Mouse (Mus musculus): ENCODE results near the gene Hs2st1. TPM values are rescaled to one million over a fixed set of nuclear protein-coding genes. Genes with fewer than 3 reads are reported as not detected.

Gene Hs2st1
- polyA plus RNA-seq, 1 experiment: 3.0 TPM

GRCm38 (mm10) chr3:144477707-144478426 lies 92.1 kb downstream of the Hs2st1 start:
- H3K27me3 ChIP-seq (ENCODE audit: control insufficient read depth, insufficient read depth, low read length): no peaks in the 10 kb centered on the region

GRCm38 (mm10) chr3:144475891-144476290 lies 94.1 kb downstream of the Hs2st1 start:
- Histone ChIP-seq H3K27ac (ENCODE audit: control insufficient read depth, insufficient read depth, low read depth, low read length) (no peak overlapping the region), H3K4me1 (ENCODE audit: control insufficient read depth, insufficient read depth, low read length) (peaks cover 3% of the 10 kb centered on the region; the same call in 1 of the 2 replicates), H3K4me3 (ENCODE audit: control insufficient read depth, low read depth, low read length) (no peak overlapping the region), H3K36me3 (ENCODE audit: control insufficient read depth, insufficient read depth, low read length) (no peaks in the 10 kb centered on the region), H3K27me3 (ENCODE audit: control insufficient read depth, insufficient read depth, low read length) (no peaks in the 10 kb centered on the region)
- TF ChIP-seq CTCF (IDR thresholded peaks at IDR 0.05; ENCODE audit: control insufficient read depth, insufficient read depth, insufficient replicate concordance, low read depth, low read length) (no peak), POLR2A (IDR thresholded peaks at IDR 0.05; ENCODE audit: control insufficient read depth, low read depth, low read length) (no peak)

More at GRCm38 (mm10) chr3:144477707-144478426, 92.1 kb downstream of the Hs2st1 start:
- Histone ChIP-seq H3K36me3 (ENCODE audit: control insufficient read depth, insufficient read depth, low read length) (no peaks in the 10 kb centered on the region), H3K27ac (ENCODE audit: control insufficient read depth, insufficient read depth, low read depth, low read length) (no peak overlapping the region), H3K4me3 (ENCODE audit: control insufficient read depth, low read depth, low read length) (no peak overlapping the region), H3K4me1 (ENCODE audit: control insufficient read depth, insufficient read depth, low read length) (no peaks in the 10 kb centered on the region)
- TF ChIP-seq CTCF (IDR thresholded peaks at IDR 0.05; ENCODE audit: control insufficient read depth, insufficient read depth, insufficient replicate concordance, low read depth, low read length): no peak
- TF ChIP-seq POLR2A (IDR thresholded peaks at IDR 0.05; ENCODE audit: control insufficient read depth, low read depth, low read length): no peak

DNA sequence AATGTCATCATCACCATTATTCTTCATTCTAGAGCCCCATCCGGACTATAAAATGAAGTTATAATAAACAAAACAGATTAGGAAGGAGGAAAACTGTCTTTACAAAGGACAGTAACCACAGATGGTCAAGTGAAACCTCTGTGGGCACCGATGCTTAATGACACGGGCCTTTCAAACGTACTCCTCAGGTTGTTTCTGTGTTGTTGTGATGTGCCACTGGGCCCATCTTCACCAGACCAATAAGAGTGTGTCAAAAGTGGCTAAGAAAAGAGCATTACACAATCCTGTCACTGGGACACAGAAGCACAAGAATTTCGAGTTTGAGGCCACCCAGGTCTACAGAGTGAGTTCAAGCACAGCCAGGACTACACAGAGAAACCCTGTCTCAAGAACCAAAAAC lies 95.3 kb downstream of the Hs2st1 start:
- Histone ChIP-seq H3K27ac (ENCODE audit: control insufficient read depth, insufficient read depth, low read depth, low read length) (no peak overlapping the region), H3K36me3 (ENCODE audit: control insufficient read depth, insufficient read depth, low read length) (no peaks in the 10 kb centered on the region), H3K4me1 (ENCODE audit: control insufficient read depth, insufficient read depth, low read length) (peaks cover 3% of the 10 kb centered on the region; the same call in 1 of the 2 replicates), H3K27me3 (ENCODE audit: control insufficient read depth, insufficient read depth, low read length) (no peaks in the 10 kb centered on the region), H3K4me3 (ENCODE audit: control insufficient read depth, low read depth, low read length) (no peak overlapping the region)
- no peak for TF ChIP-seq CTCF (IDR thresholded peaks at IDR 0.05; ENCODE audit: control insufficient read depth, insufficient read depth, insufficient replicate concordance, low read depth, low read length)

GRCm38 (mm10) chr3:144471954-144472353 lies 98.0 kb downstream of the Hs2st1 start:
- TF ChIP-seq CTCF (IDR thresholded peaks at IDR 0.05; ENCODE audit: control insufficient read depth, insufficient read depth, insufficient replicate concordance, low read depth, low read length) (no peak), POLR2A (IDR thresholded peaks at IDR 0.05; ENCODE audit: control insufficient read depth, low read depth, low read length) (no peak)
- Histone ChIP-seq H3K4me3 (ENCODE audit: control insufficient read depth, low read depth, low read length) (no peak overlapping the region), H3K27ac (ENCODE audit: control insufficient read depth, insufficient read depth, low read depth, low read length) (no peak overlapping the region), H3K36me3 (ENCODE audit: control insufficient read depth, insufficient read depth, low read length) (no peaks in the 10 kb centered on the region), H3K27me3 (ENCODE audit: control insufficient read depth, insufficient read depth, low read length) (no peaks in the 10 kb centered on the region), H3K4me1 (ENCODE audit: control insufficient read depth, insufficient read depth, low read length) (peaks cover 3% of the 10 kb centered on the region; the same call in 1 of the 2 replicates)

- Histone ChIP-seq H3K4me1 (ENCODE audit: control insufficient read depth, insufficient read depth, low read length) (peaks cover 3% of the 10 kb centered on the region; the same call in 1 of the 2 replicates), H3K36me3 (ENCODE audit: control insufficient read depth, insufficient read depth, low read length) (no peaks in the 10 kb centered on the region), H3K4me3 (ENCODE audit: control insufficient read depth, low read depth, low read length) (no peak overlapping the region), H3K27ac (ENCODE audit: control insufficient read depth, insufficient read depth, low read depth, low read length) (no peak overlapping the region), H3K27me3 (ENCODE audit: control insufficient read depth, insufficient read depth, low read length) (no peaks in the 10 kb centered on the region)
- TF ChIP-seq POLR2A (IDR thresholded peaks at IDR 0.05; ENCODE audit: control insufficient read depth, low read depth, low read length) (no peak), CTCF (IDR thresholded peaks at IDR 0.05; ENCODE audit: control insufficient read depth, insufficient read depth, insufficient replicate concordance, low read depth, low read length) (no peak)
Measured at GRCm38 (mm10) chr3:144470901-144471300, 99.1 kb downstream of the Hs2st1 start.

DNA sequence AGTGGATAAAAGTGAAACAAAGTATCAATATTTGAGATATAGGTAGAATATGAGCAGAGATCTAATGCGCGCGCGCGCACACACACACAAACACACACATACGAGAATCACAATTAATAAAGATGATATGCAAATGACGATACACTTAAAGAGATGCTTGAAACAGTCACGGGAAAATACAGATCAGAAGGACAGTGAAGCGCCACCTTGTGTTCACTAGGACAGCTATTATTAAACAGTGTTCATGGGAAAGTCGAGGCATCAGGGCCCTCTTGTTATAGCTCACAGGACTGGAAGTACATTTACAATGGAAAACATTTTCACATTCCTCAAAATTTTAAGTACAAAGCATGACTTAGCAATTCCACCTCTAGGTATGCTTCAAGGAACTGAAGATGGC lies 102.5 kb downstream of the Hs2st1 start:
- Histone ChIP-seq H3K27ac (ENCODE audit: control insufficient read depth, insufficient read depth, low read depth, low read length) (no peak overlapping the region), H3K27me3 (ENCODE audit: control insufficient read depth, insufficient read depth, low read length) (no peaks in the 10 kb centered on the region), H3K4me1 (ENCODE audit: control insufficient read depth, insufficient read depth, low read length) (peaks cover 3% of the 10 kb centered on the region; the same call in 1 of the 2 replicates), H3K36me3 (ENCODE audit: control insufficient read depth, insufficient read depth, low read length) (no peaks in the 10 kb centered on the region), H3K4me3 (ENCODE audit: control insufficient read depth, low read depth, low read length) (no peak overlapping the region)
- no peak for TF ChIP-seq POLR2A (IDR thresholded peaks at IDR 0.05; ENCODE audit: control insufficient read depth, low read depth, low read length)
- no peak for TF ChIP-seq CTCF (IDR thresholded peaks at IDR 0.05; ENCODE audit: control insufficient read depth, insufficient read depth, insufficient replicate concordance, low read depth, low read length)

DNA sequence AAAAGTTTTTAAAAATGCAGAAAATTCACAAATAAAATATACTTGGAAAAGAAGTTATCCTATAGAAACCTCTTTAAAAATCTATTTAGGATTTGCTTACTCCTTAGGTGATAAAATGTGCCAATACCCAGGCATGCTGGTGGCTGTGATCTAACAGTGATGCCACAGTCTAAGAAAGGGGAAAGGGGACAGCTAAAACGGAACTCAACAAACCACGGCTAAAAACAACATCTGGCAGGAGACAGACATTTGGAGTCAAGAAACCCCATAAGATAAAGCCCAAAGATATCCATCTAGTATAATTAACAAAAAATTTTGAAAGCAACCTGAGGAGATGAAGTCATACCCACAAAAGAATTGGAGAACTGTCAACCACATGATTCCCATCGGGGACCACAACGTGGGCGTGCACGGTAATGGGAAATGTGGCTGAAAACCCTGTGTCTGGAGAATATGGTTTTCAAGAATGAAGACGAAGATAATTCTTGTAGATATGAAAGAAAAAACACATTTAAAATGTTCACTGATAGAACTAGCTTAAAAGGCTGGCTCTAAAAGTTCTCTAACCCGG lies 103.8 kb downstream of the Hs2st1 start:
- Histone ChIP-seq H3K27ac (ENCODE audit: control insufficient read depth, insufficient read depth, low read depth, low read length) (no peak overlapping the region), H3K4me3 (ENCODE audit: control insufficient read depth, low read depth, low read length) (no peak overlapping the region), H3K4me1 (ENCODE audit: control insufficient read depth, insufficient read depth, low read length) (no peaks in the 10 kb centered on the region), H3K27me3 (ENCODE audit: control insufficient read depth, insufficient read depth, low read length) (no peaks in the 10 kb centered on the region), H3K36me3 (ENCODE audit: control insufficient read depth, insufficient read depth, low read length) (no peaks in the 10 kb centered on the region)
- no peak for TF ChIP-seq CTCF (IDR thresholded peaks at IDR 0.05; ENCODE audit: control insufficient read depth, insufficient read depth, insufficient replicate concordance, low read depth, low read length)
- TF ChIP-seq POLR2A (IDR thresholded peaks at IDR 0.05; ENCODE audit: control insufficient read depth, low read depth, low read length): no peak
